Mouse (Mus musculus): Measurements from ENCODE around the gene Prx.

Gene Prx

DNA sequence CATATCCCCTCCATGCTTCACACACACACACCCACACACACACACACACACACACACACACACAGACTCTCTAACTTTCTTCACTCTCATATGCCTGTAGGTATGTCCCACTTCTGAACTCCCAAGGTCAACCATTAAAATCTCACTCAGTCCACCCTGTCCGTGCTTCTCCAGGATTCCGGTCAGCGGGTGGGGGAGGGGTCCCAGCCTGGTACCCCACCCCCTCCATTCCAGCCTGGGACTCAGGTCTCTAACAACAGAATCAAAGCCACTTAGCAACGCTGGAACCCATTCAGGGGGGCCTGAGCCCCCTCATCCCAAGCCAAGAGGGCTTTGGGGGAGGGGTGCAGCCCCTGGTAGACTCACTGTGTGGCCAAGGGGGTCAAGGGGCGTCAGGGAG lies 23.8 kb downstream of the Prx start, which contains the start of gene Hipk4:
TSS of gene Hipk4 (plus strand) at position 301 of the 400 bp plus-strand sequence.
- no peak for DNase-seq (ENCODE audit: low spot score)

DNA sequence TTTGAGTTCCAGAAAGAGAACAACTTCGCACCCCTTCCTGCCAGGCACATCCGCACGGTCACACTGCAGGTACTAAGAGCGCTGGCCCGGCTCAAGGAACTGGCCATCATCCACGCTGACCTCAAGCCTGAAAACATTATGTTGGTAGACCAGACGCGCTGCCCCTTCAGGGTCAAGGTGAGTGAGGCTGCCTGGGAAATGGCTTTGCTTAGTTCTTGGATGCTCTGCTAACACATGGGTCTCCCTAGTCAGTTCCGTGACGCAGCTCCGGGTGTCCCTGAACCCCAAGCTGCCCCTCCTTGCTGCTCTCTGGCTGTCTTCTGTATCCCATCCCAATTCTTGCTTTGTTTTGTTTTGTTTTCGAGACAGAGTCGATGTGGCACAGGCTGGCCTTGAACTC lies 24.7 kb downstream of the Prx start:
- no peak for DNase-seq (ENCODE audit: low spot score)

DNA sequence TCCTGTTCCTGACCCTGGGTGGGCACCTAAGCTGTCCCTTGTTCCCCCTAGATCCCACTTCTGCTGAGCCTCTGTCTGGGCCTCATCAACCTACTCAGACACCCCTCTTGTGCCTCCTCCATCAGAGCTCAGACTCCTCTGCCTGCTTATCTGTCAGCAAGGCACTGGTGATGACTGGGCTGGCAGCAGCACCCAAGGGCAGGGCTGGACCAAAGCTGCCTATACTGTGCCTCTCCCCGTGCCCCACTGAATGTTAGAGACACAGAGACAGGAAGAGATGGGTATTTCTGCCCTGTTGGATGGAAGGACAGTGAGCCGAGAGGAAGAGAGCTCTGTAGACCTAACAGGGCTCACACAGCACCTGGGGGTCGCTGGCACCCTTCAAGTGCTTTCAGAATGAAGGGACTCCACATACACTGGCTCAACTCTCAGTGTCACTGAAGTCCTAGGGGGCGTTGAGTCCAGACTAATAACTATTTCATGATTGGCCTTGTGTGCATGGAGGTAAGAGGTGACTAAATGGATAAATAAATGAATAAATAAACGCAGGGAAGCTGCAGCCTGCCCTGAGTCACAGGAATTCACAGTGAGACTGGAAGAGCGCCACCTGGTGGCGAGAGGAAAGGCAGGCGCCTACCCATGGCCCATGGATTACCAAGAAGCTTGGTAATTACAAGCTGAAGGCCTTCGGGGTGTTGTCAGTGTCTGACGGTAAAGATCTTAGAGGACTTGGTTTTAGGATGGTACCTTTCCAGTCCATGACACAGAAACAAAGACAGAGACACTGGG lies 27.1 kb downstream of the Prx start:
- DNase-seq (ENCODE audit: low spot score): peak; percentile 71

DNA sequence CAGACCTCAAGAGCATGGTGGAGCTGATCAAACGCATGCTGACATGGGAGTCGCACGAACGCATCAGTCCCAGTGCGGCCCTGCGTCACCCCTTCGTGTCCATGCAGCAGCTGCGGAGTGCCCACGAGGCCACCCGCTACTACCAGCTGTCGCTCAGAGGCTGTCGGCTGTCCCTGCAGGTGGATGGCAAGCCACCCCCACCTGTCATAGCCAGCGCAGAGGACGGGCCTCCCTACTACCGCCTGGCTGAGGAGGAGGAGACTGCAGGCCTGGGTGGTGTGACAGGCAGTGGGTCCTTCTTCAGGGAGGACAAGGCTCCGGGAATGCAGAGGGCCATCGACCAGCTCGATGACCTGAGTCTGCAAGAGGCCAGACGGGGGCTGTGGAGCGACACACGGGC lies 29.9 kb downstream of the Prx start:
- DNase-seq (ENCODE audit: low spot score): no peak

DNA sequence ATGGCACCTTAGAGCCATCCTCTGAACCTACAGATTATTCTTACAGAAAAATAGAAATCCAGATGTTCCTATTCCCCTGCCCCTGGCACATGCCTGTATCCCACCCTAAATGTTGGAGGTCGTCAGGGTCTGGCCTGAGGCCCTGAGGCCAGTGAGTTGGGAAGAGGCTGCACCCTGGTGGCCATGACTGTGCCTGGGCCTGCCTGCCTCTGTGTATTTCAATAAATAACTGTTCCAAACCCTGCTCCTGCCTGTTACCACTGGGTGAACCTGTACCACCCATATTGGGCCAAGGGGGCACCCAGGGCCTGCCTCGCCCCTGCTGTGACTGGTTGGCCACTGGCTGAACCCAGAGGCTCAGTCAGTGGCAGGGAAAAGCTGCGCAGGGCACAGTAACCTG lies 31.8 kb downstream of the Prx start:
- DNase-seq (ENCODE audit: low spot score): no peak

DNA sequence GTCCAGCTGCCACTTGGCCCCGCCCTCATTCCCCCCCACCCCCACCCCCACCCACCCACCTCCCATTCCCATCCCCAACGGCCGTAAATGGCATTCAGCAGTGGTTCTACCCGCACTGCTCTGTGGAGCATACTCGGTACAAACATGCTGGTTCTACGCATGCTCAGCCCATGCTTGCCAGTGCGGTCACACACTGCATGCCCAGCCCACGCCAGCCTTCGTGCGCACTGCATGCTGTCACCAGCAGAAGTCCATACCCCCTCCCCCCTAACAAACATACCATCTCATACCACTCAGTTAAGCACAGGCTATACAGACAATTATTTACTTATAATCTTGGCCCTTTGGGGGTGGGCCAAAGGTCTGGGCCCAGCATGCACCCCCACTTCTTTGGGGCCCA lies 32.6 kb downstream of the Prx start:
- DNase-seq (ENCODE audit: low spot score): no peak

DNA sequence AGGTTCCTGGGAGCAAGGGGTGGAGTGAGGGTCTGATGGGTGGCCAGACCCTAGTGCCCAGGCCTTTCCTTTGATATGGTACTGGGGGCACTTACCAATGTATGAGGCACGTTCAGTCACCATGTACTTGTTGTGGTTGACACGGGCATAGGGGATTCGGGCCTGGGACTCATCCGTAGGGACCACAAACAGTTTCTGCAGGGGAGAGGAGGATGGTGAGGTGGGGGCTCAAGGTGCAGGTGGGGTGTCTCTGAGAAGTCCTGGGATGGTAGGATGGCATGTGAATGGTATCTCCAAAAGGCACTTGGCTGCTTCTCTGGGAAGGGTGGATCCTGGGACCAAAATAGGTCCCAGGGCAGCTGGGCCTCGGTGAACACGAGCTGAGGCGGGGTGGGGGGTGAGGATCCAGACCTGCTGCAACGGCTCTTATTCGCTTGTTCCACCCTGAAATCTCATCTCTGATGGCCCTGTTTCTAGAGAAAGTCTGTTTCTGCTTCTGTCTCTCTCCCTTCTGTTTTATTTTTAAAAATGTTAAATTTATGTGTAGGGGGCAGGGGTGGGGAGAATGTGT lies 33.4 kb downstream of the Prx start:
- DNase-seq (ENCODE audit: low spot score): no peak

DNA sequence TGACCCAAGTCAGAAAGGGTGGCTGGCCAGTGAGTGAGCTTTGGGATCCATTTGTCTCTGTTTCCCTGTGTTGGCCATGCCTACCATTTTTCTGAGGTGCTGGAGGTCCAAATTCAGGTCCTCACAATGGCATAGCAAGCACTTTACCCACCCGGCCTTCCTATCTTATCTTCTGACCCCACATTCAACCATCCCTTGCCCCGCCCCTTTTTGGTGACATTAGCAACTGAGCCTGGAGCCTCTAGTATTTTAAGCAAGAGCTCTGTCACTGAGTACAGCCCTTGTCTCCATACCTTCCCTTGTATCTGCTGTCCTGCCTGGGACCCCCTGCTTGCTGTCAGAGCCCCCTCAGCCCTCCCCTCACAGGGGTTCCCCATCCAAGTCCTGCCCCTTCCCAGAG lies 36.3 kb downstream of the Prx start:
- DNase-seq (ENCODE audit: low spot score): no peak

DNA sequence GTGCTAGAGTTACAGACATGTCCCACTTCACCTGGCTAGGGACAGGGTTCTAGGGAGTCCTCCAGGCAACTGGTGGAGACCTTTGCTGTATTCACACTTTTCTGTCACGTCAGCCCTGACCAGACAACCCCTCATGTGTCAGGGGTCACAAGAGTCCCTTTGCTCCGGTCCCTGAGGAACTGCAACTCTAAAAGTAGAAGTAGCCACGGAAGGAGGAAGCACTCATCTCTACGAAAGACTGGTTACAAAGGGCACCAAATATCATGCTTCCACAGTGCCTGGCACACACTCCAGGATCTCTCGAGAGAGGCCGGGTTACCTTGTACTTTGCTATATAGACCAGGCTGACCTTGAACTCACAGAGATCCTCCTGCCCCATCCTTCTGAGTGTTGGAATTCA lies 37.5 kb downstream of the Prx start:
- no peak for DNase-seq (ENCODE audit: low spot score)

DNA sequence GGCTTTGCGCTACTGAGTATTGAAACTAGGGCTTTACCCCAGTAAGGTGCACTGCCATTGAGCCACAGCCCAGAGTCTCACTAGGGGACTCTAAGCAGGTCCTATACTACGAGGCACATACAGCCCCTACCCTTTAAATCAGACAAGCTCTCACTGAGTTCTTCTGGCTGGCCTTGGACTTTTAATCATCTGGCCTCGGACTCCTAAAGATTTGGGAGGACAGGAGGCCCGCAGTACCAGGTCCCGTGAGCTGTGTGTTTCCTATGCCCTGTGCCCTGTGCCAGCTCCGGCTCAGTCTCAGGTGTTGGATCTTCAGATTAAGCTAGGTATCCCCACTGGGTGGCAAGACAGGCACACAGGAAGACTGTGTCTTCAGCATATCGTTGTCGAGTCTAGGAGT lies 38.9 kb downstream of the Prx start:
- no peak for DNase-seq (ENCODE audit: low spot score)

DNA sequence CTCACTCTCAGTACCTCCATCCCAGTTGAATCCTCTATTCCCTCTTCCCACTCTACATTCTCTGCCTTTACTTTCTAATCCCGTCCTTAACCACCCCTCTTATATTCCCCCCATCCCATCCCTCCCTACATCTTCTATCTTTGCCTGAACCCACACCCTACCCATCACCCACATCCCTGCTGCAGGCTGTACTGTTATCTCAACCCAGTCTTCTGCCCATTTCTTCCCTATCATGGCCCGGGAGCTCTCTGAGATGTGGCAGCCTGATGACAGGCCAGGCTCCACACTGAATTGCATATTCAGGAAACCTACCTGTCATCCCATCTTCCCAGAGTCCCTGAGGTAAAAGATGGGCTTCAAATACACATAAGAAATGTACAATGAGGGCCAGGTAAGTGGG lies 39.7 kb downstream of the Prx start:
- no peak for DNase-seq (ENCODE audit: low spot score)

DNA sequence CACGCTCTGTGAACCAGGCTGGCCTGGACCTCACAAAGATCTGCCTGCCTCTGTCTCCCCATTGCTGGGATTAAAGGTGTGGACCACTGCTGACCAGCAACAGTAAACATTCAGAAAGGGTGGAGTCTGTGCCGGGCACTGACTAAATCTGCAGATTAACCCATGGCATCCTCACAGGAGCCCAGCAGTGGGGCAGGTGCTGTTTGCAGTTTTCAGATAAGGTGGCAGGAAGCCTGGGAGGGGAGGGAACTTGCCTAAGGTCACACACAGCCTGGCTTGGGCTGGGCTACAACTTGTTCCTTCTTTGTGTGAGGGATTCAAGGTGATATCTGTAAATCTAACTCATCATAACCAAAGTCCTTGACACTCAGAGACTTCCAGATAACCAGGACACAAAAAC lies 41.4 kb downstream of the Prx start:
- DNase-seq (ENCODE audit: low spot score): no peak

DNA sequence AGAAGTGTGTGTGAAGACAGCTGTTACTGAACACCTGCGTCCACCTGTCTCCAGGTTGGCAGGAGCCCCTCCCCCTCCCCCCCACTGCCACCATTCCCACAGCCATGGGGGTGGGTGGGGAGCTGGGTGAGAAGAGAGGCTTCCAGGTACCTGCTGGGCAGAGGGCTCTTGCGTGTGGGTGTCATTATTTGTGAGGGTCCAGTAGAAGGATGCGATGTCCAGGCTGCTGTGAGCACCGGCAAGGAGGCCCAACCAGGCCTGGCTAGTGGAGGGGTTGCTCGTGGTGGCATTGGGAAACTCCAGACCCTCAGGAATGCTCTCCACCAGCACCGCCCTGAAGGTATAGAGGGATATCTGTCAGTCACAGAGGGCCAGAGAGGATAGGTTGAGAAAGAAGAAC lies 41.8 kb downstream of the Prx start:
- DNase-seq (ENCODE audit: low spot score): no peak

DNA sequence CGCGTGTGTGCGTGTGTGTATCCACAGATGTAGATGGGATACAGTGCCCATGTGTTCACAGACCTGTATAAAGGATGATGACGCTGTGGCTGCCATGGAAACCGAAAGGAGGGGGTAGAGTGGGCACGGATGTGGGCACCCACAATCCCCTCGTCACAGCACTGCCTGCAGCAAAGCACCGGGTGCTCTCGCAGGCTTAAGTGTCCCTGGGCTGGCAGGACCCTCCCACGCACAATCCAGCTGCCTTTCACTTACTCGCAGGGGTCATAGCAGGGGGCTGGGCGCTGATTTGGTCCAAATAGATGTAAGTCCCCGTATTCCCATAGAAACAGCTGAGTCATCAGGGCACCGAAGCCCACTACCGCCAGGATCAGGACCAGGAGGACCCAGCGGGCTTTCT lies 42.3 kb downstream of the Prx start:
- peak; percentile 90 for DNase-seq (ENCODE audit: low spot score)

DNA sequence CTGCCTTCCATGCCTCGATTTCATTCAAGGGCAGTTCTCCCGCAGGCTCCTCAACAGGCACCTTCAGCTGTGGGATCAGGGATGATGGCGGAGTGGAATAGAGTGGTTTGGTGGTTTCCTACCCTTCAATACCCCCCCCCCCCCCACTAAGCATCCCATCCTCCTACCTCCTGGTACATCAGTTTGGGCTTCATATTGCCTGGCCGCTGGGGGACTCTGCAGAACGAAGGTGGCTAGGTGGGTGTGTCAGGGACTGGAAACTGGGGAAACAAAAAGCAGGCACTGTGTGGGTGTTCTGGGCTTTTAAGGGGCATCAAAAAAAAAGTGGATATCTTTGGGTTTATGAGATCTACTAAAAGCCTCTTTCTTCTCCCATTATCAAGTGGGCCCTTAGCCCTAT lies 42.8 kb downstream of the Prx start:
- no peak for DNase-seq (ENCODE audit: low spot score)

DNA sequence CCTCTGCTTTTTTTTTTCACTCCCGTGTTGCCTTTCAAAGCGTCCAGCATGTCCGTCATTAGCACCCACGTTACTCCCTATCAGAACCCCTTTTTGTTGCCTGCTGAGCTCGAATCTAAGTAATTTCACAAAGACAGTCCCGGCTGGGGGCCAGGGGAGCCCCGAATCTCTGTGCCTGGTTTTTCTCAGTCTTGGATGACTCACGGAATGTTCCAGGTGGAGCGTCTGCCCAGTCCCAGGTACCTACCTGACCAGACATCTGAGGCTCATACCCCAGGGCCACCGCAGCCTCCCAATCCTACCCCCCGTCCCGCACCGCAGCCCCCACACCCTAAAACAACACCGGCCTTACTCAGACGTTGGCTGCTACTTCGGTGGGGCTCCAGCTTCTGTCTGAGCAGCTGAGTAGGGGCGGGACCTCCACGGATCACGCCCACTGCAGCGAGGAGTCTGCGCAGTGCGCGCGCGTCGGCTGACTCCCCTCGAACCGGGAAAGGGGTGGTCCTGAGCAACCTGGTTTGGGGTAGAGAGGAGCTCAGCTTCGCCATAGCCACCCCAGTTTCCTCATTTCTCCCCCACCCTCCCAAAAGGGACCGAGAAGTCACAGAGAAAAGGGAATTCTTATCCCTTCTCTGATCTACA lies 43.4 kb downstream of the Prx start:
- peak; percentile 81 for DNase-seq (ENCODE audit: low spot score)

DNA sequence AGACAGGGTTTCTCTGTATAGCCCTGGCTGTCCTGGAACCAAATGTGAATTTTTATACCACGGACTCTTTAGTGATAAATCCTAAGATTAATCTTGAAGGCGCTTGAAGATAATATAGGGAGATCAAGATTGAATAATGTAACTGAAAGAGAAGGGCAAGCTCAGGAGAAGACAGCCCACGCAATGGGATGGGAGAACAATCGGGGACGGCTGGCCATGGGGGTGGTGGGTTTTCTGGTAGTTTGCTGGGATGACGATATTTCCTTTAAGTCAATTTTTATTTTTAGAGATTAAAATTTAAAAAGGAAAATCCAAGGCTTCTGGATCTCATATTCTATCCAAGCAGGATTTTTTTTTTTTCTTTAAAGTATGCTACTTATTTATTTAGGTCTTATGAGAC lies 43.9 kb downstream of the Prx start:
- DNase-seq (ENCODE audit: low spot score): no peak

DNA sequence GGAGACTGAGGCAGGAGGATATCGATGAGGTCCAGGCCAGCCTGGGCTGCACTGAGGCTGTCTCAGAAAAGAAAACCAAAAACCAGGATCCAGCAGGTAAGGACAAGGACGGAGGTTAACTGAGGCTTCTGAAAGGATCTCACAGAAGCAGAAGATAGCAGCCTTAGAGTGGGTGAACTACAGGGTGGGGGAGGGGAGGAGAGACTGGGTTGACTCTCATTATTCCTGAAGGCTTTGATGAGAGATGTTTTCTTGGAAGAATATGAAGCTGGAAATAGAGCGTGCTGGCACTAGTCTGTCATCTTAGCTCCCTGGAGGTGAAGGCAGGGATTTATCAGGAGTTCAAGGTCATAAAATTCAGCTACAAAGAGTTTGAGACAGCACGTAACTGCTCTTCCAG lies 44.7 kb downstream of the Prx start:
- no peak for DNase-seq (ENCODE audit: low spot score)

DNA sequence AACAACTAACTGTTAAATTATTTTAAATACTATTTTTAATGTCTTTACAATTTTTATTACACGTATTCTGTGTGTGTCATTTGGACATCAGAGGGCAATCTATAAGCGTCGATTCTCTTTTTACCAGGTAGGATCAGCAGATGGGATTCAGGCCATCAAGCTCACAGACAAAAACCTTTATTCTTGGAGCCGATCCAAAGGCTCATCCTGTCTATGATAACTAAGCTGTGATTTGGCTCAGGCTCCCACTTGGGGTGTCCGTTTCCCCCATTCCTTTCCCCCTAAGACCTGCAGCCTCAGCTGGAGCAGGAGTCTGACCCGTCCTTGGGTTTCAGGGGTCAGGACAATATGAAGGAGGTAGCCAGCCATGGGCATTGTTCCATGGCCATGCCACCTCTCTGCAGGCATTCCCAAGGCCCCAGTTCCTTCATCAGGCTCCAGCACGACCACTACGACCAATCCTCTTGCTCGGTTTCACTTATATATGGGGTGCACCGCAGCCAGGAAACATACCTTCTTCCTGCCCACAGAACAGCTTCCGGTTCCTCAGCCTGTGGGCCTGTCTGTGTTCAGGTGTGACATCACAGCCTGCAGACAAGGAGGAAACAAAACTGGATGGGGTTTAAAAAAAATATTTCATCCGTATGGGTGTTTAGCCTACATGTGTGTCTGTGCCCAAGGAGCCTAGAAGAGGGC lies 45.7 kb downstream of the Prx start:
- DNase-seq (ENCODE audit: low spot score): no peak

DNA sequence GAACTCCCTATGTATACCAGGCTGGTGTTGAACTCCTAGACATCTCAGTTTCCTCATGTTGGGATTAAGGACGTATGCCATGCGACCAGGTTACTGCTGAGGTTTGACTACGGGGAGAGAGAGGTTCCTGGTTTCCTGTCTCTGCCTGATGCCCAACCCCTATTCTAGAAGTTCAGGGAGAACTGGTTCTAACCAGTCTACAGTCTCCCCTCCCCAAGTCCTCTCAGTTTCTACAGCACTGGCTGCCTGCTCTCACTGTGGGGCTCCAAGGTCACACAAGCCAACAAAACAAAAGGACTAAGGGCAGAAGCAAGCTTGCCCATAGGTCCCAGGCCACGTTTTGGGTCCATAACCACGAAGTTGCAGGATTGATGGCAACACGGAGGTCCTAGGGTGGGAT lies 50.5 kb downstream of the Prx start:
- DNase-seq (ENCODE audit: low spot score): no peak

DNA sequence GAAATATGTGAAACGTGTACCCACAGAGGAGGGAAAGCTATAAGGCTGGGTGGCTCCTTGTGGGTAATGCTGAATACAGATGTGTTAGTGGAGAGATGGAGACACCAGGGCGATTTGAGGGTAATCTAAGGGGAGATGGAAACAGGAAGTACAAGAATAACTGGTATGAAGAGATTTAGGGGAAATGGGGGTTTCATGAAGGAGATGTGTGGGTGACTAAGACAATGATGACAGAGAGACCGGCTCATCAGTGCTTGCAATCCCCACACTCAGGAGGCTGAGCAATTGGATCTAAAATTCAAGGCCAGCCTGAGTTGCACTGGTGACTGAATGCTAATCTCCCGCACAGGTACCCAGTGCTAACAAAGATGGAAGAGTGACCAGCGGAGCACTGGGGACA lies 52.9 kb downstream of the Prx start:
- no peak for DNase-seq (ENCODE audit: low spot score)

DNA sequence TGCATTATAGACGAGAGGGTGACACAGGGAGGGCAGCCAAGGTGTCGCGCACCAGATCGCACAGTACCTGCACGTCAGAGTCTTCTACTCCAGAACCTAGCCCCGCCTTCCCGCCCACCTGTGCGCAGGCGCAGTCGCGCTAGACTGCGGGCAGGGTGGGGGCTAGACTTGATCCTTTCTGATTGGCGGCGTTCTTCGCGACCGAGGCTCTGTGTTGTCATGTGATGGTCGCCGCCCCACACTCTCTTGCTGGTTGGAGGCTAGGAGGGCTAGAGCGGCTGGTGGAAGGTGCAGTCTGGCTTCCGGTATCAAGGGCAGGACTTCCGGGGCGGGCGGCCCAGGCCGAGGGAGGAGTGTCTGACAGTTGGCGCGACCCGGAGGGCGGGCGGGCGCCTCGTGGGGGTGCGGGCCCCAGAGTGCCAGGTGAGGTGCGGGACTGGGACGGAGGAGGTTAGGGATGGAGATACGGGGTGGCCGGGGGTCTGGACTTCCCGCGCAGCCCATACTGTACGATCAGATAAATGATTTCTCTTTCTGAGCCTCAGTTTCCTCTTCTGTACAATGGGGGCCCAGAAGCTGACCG lies 53.9 kb downstream of the Prx start, which contains the start of the genes Pld3 and 2310022A10Rik:
TSS of gene Pld3 (minus strand) at position 288 of the 583 bp plus-strand sequence.
TSS of gene 2310022A10Rik (plus strand) at position 303 of the 583 bp plus-strand sequence.
- DNase-seq (ENCODE audit: low spot score): peak; percentile 97
